Mouse (Mus musculus) lung, adult 18-20 months (tissue): Measurements from ENCODE around the gene Fstl3.

Experiments used
- DNase-seq, 2 experiments: peaks; one replicate each; pipeline ENCODE4 v3.0.0; 2022; ENCODE audit warnings: mixed read lengths in 2 of 2

Gene Fstl3

DNA sequence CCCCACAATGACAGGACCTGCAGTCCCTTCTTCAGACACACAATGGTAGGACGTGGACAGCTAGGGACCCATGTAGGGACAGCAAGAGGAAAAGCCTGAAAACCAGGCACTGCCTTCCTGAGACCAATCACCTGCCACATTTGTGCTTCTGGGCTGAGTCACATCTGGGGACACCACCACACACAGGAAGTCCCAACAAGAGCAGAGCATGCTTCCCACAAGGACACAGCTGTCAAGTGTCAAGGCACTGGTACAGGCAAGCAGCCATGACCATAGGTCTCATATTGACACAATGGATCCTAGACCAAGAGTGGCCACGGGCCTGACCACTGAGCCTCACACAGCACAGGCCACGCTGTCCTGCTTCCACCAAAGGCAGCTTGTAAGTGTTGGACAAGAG lies 14.2 kb upstream of the Fstl3 start:
- no peak for DNase-seq

DNA sequence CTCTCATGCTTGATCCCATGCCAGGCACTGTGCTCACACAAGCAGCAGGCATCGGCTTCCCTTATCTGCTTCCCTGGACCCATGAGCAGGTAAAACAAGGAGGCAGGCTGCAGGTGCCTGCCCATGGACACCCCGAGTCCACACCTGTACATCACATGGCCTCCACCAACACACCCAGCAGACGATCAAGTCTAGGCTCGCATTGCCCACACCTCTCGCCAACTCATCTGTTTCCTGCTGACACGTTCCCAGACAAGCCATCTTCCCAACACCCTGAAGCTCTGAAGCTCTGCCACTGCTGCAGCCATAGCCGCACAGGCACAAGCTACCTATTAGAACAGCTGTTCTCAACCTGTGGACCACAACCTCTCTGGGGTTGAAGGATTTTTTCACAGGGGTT lies 12.8 kb upstream of the Fstl3 start:
- DNase-seq: no peak

DNA sequence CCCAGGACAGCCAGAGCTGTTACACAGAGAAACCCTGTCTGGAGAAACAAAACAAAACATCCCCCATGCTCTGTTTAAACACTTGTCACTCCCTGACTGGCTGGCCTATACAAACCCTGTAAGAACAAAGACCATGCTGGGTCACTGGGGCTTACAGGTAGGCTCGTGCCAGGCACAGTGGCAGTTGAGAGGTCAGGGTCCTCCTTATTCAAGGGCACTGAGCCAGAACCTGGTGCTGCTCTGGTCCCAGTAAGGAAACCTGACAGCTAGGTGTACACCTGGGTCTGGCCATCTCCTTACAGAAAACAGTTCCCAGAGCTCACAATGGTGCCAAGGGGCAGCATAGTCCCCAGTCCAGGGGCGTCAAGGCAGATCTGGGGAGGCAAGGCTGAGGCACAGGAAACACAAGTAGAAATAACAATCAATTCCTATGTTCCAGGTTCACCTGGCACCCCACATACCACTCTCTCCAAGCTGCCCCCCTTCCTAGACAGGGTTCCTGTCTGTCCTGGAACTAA lies 11.8 kb upstream of the Fstl3 start:
- DNase-seq: no peak

DNA sequence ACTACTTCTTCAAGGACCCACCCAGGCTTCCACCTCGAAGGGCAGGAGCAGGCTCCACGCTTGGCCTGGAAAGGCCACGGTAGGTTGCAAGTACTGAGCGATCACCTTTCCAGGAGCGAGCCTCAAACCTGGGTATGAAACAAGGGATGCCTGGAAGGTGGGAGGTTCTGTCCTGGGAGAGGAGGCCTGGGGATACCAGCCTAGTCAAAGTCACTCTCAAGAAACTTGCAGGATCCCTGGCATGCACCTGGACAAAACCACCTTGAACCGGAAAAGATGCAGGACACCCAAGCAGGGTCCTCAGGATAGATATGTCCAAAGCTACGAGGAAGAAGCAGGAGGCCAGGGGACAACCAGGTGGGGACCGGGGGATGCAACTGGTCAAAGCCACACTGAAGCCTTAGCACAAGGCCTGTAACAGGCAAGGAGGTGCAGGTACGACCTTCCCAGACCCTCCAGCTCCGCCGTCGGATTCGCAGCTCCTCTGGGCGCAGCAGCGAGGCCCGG lies 11.0 kb upstream of the Fstl3 start:
- DNase-seq: peak in 1 of 2 experiments; percentile 25

DNA sequence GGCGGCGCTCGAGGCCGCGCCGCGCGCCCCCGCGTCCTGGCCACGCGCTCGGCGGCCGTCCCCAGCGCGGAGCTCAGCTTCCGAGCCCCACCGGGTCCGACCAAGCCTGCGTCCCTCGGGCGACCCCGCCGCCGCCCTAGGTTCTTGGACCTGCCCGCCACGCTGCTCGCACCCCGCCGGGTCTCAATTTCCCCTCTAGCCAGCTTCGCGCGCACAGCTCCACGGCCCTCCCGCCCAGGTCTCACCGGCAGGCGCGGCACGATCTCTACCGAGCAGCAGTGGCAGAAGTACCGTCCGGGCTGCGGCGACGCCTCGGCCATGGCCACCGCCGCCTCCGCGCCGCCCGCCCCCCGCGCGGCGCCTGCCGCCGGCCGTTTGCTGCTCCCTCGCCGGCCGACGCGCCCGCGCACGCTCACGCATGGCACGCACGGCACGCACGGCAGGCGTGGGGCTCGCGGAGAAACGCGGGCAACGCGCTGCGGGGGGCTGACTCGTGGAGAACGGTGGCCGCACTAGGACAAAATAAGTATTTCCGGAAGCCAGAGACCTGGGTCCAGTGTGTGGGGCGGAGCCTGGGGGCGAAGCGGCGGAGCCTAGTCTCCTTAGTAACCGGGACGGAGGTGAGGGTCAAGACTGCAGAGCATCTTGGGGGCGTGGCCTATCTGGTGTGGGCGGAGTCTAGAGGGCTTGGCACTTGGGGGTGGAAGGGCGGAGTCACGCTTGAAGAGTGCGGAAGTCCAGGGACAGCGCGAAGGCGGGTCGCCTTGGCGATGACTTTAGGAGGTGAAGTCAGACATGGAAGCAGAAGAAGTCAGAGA lies 10.4 kb upstream of the Fstl3 start, which contains the start of gene Rnf126:
Gene Rnf126 (minus strand): TSS at position 445 of the 818 bp plus-strand sequence.
- DNase-seq: peak; percentile 99

DNA sequence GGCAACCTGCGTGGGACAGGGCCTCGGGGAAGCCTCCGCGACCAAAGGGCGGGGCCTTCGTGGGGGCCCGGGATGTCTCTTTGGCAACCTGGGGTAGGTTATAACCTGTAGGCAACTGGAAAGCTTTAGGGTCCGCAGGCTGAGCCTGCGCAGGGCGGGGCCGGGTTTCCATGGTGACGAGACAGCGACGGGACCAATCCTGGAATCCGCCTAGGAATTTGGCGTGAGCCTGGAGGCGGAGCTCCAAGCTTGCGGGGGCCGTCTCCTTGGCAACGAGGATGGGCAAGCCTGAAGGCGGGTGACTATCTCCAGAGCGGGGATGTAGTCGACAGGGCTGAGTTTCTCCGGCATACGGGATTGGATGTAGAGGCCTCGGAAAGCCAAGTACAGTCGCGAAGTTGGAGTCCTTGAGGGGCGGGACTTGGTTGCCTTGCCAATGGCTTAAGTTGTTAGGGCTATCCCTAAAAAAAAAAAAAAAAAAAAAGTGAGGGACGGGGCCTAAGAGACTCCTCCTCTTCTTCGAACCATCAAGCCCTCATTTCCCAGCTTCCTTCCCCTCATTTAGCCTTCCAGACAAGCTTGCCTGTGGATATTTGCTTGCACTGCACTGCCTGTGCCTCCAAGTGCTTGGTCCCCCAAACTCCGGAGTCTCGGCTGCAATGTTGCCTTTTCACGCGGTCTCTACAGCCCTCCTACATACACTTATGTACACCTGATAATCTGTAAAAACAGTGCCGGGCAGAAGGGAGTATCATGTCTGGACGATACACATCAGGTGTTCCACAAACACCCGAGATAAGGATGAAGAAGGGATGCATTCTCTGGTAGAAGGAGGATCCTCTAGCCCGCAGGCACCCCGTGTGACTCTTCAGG lies 9.5 kb upstream of the Fstl3 start:
- DNase-seq: peak; percentile 89 to 92

DNA sequence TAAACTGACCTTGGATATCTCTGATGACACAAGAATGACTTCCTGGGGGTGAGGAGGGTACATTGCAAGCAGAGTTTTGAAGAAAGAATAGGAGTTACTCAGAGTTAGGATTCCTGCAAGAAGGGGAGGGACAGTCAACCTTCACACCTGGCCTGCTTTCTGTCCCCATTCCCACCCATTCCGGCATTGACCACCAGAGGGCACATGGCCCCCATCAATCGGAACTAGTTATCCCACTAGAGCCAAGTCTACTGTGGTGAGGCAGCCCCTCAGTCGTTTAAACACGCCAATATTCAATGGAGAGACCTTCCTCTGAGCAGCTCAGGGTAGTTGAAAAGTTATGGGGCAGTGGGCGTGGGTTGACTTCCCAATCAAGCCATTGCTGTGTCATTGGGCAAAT lies 8.7 kb upstream of the Fstl3 start:
- DNase-seq: peak; percentile 78 to 82

DNA sequence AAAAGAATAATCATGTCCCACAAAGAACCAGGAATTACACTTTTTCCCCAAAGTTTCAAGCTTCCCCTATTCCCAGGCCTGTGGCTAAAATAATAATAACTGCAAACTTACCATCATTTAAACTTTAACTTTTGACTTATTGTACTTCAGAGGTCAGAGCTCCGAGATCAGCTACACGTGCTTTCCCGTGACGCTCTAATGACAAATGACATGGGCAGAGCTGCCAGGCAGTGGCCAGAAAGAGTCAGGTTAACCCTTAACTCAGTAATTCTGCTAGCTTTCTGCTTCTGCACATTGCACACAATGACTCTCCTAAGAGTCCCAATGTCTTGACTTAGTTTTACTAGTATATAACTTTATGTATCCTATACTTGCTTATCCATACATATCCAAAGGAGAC lies 7.7 kb upstream of the Fstl3 start:
- no peak for DNase-seq

DNA sequence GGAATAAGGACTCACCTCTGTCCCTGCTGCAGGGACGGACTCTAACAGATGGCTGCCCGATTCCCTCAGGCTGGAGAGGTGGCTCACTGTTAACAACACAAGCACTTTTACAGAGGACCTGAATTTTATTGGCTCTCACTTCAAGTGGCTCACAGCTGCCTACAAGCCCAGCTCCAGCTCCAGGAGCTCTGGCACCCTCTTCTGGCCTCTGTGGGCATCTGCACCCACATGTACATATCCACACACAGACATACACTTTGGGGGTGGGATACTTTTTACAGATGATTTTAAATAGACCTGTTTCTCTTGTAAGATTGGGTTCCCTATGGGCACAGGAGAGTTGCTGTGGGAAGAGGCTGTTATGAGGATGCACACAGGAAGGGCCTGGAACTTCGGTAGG lies 4.8 kb upstream of the Fstl3 start:
- no peak for DNase-seq

DNA sequence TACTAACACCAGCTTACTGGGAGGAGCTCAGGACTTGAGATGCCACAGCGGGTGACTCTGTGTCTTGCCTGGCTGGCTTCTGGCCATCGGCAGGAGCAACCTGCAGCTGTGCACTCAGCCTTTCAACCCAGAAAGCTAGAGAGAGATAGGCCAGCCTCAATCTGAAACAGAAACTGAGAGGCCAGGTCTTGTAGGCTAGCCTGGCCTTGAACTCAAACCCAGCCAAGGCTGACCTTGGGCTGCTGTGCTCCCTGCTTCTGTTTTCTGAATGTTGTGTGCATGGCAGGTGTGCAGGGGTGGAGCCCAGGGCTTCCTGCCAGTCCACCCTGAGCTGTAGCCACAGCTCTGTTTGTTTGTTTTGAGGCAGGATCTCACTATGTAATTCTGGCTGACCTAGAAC lies 3.9 kb upstream of the Fstl3 start:
- no peak for DNase-seq

DNA sequence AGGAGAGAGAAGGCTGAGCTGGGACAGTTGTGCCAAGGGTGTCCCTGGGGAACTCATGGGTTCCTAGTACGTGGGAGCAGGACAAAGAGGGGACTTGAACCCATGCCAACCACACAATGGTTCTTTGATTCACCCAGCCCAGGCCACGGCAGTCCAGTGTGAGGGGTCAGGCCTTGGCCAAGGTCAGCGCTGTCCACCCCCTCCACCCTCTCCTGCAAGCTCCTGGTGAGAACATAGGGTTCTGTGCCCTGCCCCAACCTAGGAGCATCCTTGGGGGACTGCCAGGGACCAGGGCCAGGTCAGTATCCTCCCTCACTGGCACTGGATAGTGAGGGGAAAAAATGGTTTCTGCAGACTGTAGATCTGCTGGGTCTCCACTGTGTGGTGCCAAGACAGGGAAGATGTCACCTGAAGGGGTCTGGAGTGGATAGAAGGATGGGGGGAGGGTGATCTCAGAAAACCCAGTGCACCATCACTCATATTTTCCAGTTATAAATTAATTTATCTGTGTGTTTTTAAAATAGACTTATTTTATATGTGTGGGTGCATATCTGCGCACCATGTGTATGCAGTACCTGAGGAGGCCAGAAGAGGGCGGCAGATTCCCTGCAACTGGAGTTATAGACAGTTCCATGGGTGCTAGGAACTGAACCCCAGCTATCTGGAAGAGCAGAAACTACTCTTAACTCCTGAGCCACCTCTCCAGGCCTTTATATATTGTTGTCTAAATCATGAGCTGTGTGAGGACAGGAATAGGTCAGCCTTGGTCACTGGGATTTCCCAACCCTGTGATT lies 2.4 kb upstream of the Fstl3 start:
- DNase-seq: no peak

DNA sequence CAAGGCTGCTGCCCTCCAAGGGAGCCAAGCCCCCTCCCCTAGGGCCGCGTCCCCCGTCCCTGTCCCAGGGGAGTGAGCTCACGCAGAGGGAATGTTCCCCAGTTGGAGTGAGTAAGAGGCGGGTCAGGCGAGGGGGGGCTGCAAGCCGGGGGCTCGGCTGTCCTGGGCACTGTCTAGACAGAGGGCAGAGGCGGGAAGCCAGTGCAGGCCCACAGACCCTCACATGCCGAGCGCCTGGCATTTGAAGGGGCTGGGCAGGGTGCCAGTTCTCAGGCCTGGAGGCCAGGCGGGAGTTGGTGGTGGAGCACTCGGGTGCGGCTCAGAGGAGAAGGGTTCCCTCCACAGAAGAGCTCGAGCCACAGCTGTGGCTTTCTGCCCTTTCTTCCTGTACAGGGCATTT lies 934 bp downstream of the Fstl3 start:
- peak; percentile 62 to 66 for DNase-seq

DNA sequence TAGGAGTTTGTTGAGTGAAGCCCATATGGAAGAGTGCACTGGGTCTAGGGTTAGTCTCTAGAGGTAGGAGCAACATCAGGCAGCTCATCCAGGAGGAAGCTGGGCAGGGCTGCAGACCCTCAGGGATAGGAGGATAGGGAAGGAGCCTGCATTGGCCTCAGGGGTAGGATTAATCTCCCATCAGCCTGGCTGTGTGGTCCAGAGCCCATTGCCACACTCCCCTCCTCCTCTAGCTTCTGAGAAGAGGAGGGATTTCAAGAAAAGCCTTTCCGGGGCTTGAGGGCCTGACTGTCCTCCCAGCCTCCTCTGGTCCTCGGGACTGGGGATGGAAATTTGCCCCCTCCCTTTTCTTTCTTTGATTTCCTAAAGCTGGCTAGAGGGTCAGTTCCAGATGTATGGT lies 2.1 kb downstream of the Fstl3 start:
- no peak for DNase-seq

DNA sequence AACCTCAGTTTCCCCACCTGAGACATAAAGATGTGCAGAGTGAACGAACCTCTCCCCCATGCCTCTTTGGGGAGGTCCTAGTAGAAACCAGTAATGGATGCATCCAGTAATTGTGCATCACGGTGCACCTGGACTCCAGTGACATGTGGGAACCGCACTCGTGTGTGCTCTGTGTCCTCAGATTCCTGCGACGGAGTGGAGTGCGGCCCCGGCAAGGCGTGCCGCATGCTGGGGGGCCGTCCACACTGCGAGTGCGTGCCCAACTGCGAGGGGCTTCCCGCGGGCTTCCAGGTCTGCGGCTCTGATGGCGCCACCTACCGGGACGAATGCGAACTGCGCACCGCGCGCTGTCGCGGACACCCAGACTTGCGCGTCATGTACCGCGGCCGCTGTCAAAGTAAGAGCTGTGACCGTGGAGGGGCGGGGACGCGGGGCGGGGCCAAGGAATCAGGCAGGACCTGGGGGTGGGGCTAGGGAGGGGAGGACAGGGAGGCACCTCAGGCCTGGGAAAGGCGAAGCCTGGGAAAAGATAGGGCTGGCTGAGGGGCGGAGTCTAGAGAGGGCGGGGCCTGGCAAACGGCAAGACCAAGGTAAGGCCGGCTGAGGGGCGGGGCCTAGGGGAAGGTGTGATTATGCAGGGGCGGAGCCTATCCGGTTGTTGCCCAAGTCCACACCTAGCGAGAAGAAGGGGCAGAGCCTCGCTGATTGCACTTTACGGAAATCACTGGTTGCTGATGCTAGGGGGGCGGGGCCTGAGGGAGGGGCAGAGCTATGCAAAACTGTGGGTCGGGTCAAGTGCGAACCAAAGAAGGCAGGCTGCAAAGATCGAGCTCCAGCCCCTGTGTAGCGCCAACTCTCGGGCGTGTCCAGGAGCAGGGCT lies 3.0 kb downstream of the Fstl3 start:
- peak; percentile 99 for DNase-seq

DNA sequence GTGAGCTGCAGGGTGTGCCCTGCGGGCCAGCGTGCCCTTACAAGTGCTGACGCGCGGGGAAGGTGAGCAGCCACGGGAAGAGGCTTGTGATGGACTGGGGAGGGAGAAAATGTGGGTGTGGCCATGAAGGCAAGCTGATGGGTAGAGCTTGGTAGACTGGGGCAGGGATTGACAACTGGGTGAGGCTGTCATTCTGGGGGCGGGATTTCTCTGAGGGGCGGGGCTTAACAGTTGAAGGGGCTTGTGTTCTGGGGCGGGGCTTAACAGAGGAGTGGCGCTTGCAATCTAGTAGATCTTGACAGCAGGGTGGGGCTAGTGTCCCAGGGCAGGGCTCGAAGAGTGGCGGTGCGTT lies 3.6 kb downstream of the Fstl3 start:
- DNase-seq: no peak

DNA sequence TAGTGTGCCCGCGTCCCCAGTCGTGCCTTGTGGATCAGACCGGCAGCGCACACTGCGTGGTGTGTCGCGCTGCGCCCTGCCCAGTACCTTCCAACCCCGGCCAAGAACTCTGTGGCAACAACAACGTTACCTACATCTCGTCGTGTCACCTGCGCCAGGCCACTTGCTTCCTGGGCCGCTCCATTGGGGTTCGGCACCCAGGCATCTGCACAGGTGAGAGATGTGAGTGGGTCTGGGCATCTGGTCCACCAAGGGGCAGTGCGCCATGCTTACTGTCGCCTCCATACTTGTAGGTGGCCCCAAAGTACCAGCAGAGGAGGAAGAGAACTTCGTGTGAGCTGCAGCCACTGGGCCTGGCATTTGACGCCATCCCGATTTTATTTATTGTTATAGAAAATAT lies 4.1 kb downstream of the Fstl3 start:
- peak in 1 of 2 experiments; percentile 25 for DNase-seq

DNA sequence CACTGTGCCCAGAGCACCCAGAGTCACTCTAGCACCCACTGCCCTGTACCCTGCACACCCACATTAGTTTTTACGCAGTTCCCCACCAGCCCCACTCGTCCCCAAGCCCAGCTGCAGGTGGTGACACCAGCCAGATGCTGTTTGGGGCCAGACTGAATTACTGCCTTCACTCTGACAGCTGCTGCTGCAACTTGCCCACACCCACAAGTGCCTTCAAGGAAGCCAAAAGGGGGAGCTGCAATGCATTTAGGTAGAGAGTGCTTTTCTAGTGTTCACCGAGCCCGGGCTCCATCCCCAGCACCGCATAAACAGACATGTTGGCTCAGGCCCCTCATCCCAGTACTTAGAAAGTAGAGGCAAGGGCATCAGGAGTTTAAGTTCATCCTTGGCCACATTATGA lies 4.9 kb downstream of the Fstl3 start:
- DNase-seq: no peak

DNA sequence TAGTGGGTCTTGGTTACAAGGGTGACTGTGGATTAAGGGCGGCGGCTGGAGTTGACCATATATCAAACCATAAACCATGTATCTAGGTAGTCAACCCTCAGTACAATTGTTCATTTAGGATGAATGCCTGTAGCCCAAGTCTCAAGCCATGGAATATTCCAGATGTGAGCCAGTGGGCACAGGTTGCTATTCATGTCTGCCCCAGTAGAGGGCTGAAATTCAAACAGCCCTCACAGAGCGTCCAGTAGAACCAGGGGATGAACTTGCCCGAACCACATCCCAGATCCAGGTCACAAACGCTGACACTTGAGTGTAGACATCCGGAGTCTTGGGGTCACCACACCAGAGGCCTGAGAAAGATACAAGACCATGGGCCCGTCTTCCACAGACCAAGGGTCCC lies 6.0 kb downstream of the Fstl3 start:
- no peak for DNase-seq

DNA sequence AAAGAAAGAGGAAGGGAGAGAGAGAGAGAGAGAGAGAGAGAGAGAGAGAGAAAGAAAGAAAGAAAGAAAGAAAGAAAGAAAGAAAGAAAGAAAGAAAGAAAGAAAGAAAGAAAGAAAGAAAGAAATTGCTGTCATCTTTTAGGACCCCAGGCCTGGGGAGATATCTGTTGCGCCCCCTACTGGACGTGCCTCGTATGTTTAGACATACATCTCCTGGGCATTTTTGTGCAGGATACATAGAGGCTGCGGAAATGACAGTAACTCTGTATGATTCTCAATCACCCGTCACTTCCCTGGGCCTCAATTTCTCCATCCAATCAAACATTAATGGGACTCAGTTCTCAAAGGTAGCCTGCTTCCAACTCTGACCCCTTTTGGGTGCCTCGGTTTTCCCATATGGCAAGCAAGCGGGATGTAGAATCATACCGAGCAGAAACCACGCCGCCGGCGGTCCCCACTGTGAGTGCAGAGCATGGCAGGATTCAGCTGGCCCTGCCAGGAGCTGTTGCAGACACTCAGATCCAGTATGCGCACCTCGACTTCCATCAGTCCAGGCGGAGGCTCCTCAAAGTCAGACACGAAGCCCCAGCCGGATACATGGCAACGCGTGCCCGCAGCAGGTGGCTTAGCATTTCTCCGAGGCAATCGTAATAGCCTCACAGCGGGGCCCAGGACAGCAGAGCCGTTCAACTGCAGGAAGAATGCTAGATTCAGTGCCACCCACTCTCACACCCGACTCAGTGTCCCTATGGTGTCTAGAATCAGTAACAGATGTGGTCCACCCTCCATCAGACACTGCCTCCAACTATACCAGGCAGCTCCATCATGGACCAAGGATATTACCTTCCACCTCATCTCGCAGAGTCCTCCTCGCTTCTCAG lies 7.1 kb downstream of the Fstl3 start:
- DNase-seq: no peak

DNA sequence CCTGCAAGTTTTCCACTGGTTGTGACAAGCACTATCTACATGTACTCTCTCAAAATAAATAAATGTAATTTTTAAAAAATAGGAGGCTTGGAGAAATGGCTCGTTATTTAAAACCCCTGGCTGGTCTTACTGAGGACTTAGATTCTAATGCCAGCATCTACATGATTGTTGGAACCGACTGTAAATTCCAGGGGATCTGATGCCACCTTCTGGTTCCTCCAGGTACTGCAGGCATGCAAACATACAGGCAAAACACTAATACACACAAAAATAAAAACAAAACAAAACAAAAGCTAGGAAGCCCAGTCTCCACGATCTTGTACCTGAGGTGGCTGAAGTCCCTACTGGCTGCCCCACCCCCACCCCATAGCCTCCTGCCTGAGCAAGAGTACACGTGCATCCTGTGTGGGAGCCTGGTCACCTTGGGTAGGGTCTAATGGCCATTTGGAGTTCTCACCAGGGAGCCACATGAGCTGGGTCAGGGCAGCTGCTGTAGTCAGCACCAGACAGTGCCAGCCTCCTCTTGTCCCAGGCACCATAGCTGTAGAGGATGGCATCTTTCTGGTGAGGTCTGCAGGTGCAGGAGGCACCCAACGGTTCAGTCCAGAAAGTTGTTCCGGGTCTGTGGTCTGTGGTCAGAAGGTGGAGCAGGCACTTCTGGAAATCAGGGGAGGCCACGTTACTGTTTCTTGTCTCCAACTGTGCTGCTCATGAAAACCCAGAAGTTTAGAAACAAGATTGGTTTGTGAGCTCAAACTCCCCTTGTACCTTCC lies 11.5 kb downstream of the Fstl3 start:
- DNase-seq: peak; percentile 67 to 68
